Mouse (Mus musculus): ENCODE data around the gene Tmem207. TPM values are rescaled to one million over a fixed set of nuclear protein-coding genes. Genes with fewer than 3 reads are reported as not detected.
A peak's percentile ranks its signal among the peaks of the same experiment; 100 is the strongest.
"Not testable (repeated sequence)": the region's sequence is repeated elsewhere in the genome, so short reads cannot be mapped to it uniquely, and the experiment has no call there.

Gene Tmem207
- polyA plus RNA-seq, 1 experiment from 2014 or later = not detected

DNA sequence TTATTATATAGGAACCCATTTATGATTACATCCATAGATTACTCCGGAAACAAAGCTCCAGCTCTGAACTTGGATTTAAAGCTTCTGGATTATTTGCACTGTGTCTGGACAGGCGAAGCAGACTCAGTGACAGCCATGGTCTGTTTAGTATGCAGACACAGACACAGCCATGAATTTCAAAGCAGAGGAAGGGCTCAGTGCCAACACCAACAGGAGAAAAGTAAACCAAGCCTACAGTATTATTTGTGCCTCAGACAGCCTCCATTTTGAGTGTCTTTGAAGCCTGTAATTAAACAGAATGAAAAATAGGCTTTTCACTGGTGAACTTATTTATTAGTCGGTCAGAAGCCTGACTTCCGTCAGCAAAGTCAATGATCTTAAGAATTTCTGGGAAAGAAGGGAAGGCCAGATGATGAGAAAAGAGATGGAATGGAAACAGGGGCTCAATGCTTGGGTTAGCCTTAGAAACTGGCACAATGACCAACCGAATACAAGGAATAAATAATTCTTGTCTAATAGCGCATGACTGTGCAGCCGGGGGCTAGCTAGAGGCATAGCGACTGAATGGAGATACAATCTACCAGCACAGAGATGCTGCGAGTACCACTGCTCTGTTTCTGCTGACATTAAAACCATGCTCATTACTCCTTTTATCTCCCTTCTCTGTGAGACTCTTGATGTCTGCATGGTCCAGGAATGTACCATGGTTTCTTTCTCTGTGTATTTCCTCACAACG is 1.5 kb upstream of the Tmem207 start:
- Histone ChIP-seq H3K4me3 (no peak overlapping the region), H3K27me3 (ENCODE audit: low read depth, poor library complexity, severe bottlenecking) (no peaks in the 10 kb centered on the region), H3K4me1 (peaks cover 10% of the 10 kb centered on the region; the same call in 1 of the 2 replicates), H3K36me3 (no peaks in the 10 kb centered on the region), H3K27ac (replicated peaks) (peak overlapping the region; percentile 29), H3K9me3 (replicated peaks) (no peaks in the 10 kb centered on the region)
- WGBS = 86% methylated on average over 10 of the region's 10 CpGs
- no peak for DNase-seq (ENCODE audit: low spot score)

GRCm38 (mm10) chr16:26525832-26526231 is 737 bp downstream of the Tmem207 start:
- H3K27ac ChIP-seq (replicated peaks) = no peak overlapping the region
- no peaks in the 10 kb centered on the region for H3K9me3 ChIP-seq (replicated peaks)
- H3K4me3 ChIP-seq = no peak overlapping the region
- no peaks in the 10 kb centered on the region for H3K36me3 ChIP-seq
- peaks cover 10% of the 10 kb centered on the region; the same call in 1 of the 2 replicates for H3K4me1 ChIP-seq
- H3K27me3 ChIP-seq (ENCODE audit: low read depth, poor library complexity, severe bottlenecking) = no peaks in the 10 kb centered on the region
- WGBS = 85% methylated on average over 5 of the region's 5 CpGs
- no peak for DNase-seq (ENCODE audit: low spot score)

DNA sequence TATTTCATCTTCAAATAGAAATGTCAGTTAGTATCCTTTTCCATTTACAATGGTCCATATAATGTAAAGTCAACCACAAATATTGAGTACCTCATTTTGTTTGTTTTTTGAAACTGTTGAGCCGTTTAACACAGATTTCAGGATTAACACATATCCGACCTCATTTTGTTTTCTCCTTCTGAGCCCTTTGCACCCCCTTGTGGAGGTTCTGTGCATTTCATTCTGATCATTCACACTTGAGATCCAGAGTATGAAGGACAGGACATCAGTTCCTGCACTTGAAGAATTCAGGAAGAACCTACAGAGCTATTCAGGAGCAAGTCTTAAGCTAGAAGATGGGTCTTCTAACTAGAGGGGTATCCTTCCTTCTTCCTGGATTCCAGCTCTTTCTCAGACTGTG is 7.0 kb downstream of the Tmem207 start:
- 67% methylated on average over 2 of the region's 2 CpGs for WGBS
- H3K4me3 ChIP-seq = no peak overlapping the region
- no peaks in the 10 kb centered on the region for H3K27me3 ChIP-seq (ENCODE audit: low read depth, poor library complexity, severe bottlenecking)
- H3K4me1 ChIP-seq = no peaks in the 10 kb centered on the region
- no peaks in the 10 kb centered on the region for H3K36me3 ChIP-seq
- no peak for DNase-seq (ENCODE audit: low spot score)
- H3K27ac ChIP-seq (replicated peaks) = no peak overlapping the region
- no peaks in the 10 kb centered on the region for H3K9me3 ChIP-seq (replicated peaks)

DNA sequence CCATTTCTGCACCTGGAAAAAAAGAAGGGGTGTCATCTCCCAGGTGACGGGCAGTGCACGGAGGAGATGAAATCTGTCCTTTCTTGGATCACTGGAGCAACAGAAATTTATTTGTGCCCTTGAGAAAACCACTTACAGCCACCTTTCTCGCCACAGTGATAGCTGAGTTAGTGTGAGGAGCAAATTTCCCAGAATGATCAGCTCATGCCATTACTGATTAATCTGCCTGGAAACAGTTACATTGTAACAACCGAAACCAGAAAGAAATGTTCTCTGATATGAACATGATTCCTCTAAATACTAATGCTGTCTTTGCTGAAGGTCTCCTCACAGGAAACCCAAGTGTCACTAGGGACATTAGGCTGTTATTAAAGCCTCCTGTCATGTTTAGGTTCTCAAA is 21.6 kb downstream of the Tmem207 start:
- WGBS = 88% methylated on average over 4 of the region's 4 CpGs

DNA sequence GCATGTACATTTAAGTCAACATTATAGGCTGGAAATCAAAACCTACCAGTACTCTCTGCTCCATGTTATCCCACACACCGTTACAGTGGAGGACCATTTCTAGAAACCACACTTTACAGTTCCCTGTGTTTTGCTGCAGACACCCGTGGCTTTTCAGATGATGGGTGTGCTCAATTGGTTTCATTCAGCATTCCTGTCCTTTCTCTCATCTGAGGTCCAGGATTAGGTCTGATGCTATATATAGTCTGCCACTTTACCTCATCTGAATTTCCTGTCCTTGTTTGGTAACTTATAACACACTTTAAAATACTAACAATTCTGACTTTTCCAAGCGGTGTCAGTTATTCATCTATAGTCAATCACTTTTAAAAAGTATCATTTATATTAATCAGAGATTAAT is 25.8 kb downstream of the Tmem207 start:
- Histone ChIP-seq H3K4me1 (no peaks in the 10 kb centered on the region), H3K27ac (replicated peaks) (no peak overlapping the region), H3K27me3 (ENCODE audit: low read depth, poor library complexity, severe bottlenecking) (no peaks in the 10 kb centered on the region), H3K4me3 (no peak overlapping the region), H3K36me3 (no peaks in the 10 kb centered on the region), H3K9me3 (replicated peaks) (no peaks in the 10 kb centered on the region)
- WGBS = 85% methylated on average over 3 of the region's 3 CpGs
- no peak for DNase-seq (ENCODE audit: low spot score)

More for the DNA sequence above, 21.6 kb downstream of the Tmem207 start:
- Histone ChIP-seq H3K36me3 (no peaks in the 10 kb centered on the region), H3K27ac (replicated peaks) (no peak overlapping the region), H3K4me1 (no peaks in the 10 kb centered on the region), H3K9me3 (replicated peaks) (no peaks in the 10 kb centered on the region), H3K27me3 (ENCODE audit: low read depth, poor library complexity, severe bottlenecking) (no peaks in the 10 kb centered on the region), H3K4me3 (no peak overlapping the region)
- no peak for DNase-seq (ENCODE audit: low spot score)

- not testable (repeated sequence) for H3K27me3 ChIP-seq (ENCODE audit: low read depth, poor library complexity, severe bottlenecking); H3K9me3 ChIP-seq (replicated peaks); DNase-seq (ENCODE audit: low spot score); H3K4me1 ChIP-seq; H3K27ac ChIP-seq (replicated peaks); H3K4me3 ChIP-seq; H3K36me3 ChIP-seq
- 91% methylated on average over 3 of the region's 3 CpGs for WGBS
Measured at GRCm38 (mm10) chr16:26499705-26500104, 26.9 kb downstream of the Tmem207 start.

DNA sequence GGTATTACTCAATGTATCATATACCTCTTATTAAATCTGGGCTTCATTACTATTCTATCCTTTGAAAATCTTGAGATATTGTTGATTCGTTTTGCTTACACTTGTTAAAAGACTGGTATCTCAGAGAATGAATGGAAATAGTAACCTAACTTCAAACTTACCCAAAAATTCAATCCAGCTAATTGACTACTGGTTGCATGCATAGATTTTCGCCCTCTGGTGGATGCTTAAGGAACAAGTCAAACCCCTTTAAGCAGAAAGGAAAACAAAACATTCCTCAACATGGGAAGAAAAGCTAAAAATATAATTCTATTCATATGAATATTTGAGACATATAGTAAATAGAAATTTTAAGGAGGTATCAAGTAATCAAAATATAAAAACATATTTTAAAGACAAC is 30.8 kb downstream of the Tmem207 start:
- Histone ChIP-seq H3K4me1 (no peaks in the 10 kb centered on the region), H3K36me3 (no peaks in the 10 kb centered on the region), H3K9me3 (replicated peaks) (no peaks in the 10 kb centered on the region), H3K27ac (replicated peaks) (no peak overlapping the region), H3K27me3 (ENCODE audit: low read depth, poor library complexity, severe bottlenecking) (no peaks in the 10 kb centered on the region), H3K4me3 (no peak overlapping the region)
- DNase-seq (ENCODE audit: low spot score) = no peak
- 13% methylated on average over 2 of the region's 2 CpGs for WGBS

GRCm38 (mm10) chr16:26471254-26471653 is 55.3 kb downstream of the Tmem207 start:
- no peaks in the 10 kb centered on the region for H3K9me3 ChIP-seq (replicated peaks)
- DNase-seq (ENCODE audit: low spot score) = no peak
- no peaks in the 10 kb centered on the region for H3K4me1 ChIP-seq
- 86% methylated on average over 4 of the region's 4 CpGs for WGBS
- no peaks in the 10 kb centered on the region for H3K36me3 ChIP-seq
- H3K27me3 ChIP-seq (ENCODE audit: low read depth, poor library complexity, severe bottlenecking) = no peaks in the 10 kb centered on the region
- no peak overlapping the region for H3K4me3 ChIP-seq
- no peak overlapping the region for H3K27ac ChIP-seq (replicated peaks)

GRCm38 (mm10) chr16:26466535-26466934 is 60.0 kb downstream of the Tmem207 start:
- H3K36me3 ChIP-seq = no peaks in the 10 kb centered on the region
- H3K9me3 ChIP-seq (replicated peaks) = no peaks in the 10 kb centered on the region
- no peaks in the 10 kb centered on the region for H3K27me3 ChIP-seq (ENCODE audit: low read depth, poor library complexity, severe bottlenecking)
- no peaks in the 10 kb centered on the region for H3K4me1 ChIP-seq
- no peak overlapping the region for H3K4me3 ChIP-seq
- 79% methylated on average over 4 of the region's 4 CpGs for WGBS
- no peak for DNase-seq (ENCODE audit: low spot score)
- H3K27ac ChIP-seq (replicated peaks) = no peak overlapping the region

DNA sequence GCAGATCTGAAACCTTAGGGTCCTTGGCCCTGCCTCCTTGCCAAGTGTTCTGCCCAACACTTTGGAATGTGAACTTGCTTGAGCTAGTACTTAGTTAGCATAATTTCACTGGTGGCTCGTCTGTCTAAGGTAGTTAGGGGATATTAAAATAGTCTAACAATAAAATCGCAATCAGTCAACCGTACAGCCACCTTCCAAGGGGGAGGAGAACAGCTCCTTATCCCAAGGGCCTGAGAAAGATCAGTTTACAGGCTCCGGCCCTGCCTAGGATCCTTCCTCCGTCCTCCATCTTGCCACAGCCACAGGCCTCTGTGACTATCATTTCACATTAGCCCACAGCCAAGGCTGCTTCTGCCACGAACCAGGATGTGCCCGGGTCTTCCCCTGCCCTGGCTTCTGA is 63.7 kb downstream of the Tmem207 start, which contains the start of gene Cldn16:
Cldn16 (plus strand) TSS at position 301 of the 400 bp plus-strand sequence.
- 75% methylated on average over 7 of the region's 7 CpGs for WGBS
- H3K4me1 ChIP-seq = no peaks in the 10 kb centered on the region
- H3K27ac ChIP-seq (replicated peaks) = no peak within 1 kb of the TSS
- no peak within 1 kb of the TSS for H3K4me3 ChIP-seq
- H3K9me3 ChIP-seq (replicated peaks) = no peaks in the 10 kb centered on the region
- no peak for DNase-seq (ENCODE audit: low spot score)
- H3K27me3 ChIP-seq (ENCODE audit: low read depth, poor library complexity, severe bottlenecking) = no peaks in the 10 kb centered on the region
- H3K36me3 ChIP-seq = no peaks in the 10 kb centered on the region

GRCm38 (mm10) chr16:26456182-26456581 is 70.4 kb downstream of the Tmem207 start:
- 84% methylated on average over 2 of the region's 2 CpGs for WGBS
- Histone ChIP-seq H3K27ac (replicated peaks) (no peak overlapping the region), H3K4me1 (no peaks in the 10 kb centered on the region), H3K9me3 (replicated peaks) (no peaks in the 10 kb centered on the region), H3K36me3 (no peaks in the 10 kb centered on the region), H3K4me3 (no peak overlapping the region), H3K27me3 (ENCODE audit: low read depth, poor library complexity, severe bottlenecking) (no peaks in the 10 kb centered on the region)
- DNase-seq (ENCODE audit: low spot score) = no peak

- 83% methylated on average over 3 of the region's 3 CpGs for WGBS
- H3K9me3 ChIP-seq (replicated peaks) = no peaks in the 10 kb centered on the region
- H3K4me3 ChIP-seq = no peak overlapping the region
- no peak for DNase-seq (ENCODE audit: low spot score)
- H3K36me3 ChIP-seq = no peaks in the 10 kb centered on the region
- H3K27ac ChIP-seq (replicated peaks) = no peak overlapping the region
- no peaks in the 10 kb centered on the region for H3K27me3 ChIP-seq (ENCODE audit: low read depth, poor library complexity, severe bottlenecking)
- no peaks in the 10 kb centered on the region for H3K4me1 ChIP-seq
Measured at GRCm38 (mm10) chr16:26454163-26454562, 72.4 kb downstream of the Tmem207 start.

Measured in midbrain, embryonic 10.5 days (tissue).